Mouse (Mus musculus): Measurements from ENCODE around the gene Fbxo36.

GRCm38 (mm10) chr1:84935668-84936067, 96.0 kb downstream of the Fbxo36 start:
- TF ChIP-seq CTCF (IDR thresholded peaks at IDR 0.05; ENCODE audit: insufficient read depth, low read depth, low read length): no peak
- TF ChIP-seq POLR2A (IDR thresholded peaks at IDR 0.05; ENCODE audit: insufficient read depth, low read depth, low read length): no peak

All from olfactory bulb, adult 2 months (tissue).